Mouse (Mus musculus) thymus, postnatal 25 days (tissue): ENCODE results near the gene Treml2.

Experiments used
- DNase-seq: peaks from one replicate; pipeline ENCODE4 v3.0.0; 2022

Treml2 gene

DNA sequence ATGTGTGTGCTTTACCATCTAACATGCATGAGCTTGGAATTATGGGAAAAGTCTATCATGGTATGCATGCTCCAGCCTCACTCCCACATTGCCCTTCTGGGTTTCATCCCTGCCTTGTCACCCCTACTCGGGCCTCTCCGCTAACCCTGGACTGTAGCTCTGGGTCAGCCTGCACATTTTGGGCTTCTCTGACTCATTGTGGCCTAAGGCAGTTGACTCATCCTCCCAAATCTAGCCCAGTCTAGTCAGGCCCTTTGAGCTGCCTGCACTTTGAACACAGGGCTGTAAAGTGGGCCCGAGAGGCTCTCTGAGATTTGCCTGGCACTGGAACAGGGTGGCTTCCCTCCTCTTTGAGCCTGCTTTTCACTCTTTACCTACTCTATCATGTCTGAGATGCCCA is 56.5 kb downstream of the Treml2 start:
- DNase-seq, result no peak

DNA sequence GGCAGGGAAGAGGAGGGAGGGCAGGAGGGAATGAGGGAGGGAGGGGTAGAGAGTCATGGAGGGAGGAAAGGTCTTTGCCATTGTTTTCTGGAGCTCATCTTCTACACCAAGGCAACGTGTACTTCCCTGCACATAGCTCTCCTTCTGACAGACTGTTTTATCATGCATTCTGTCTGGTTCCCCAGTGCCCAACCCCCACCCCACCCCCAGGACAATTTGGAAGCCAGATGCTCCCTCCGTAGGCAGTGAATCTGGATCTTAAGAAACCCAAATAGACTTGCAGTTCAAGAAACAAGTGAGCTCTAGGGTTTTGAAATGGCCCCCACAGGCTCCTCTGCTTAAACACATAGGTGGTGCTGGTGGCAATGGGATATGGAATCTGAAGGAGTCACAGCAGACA is 58.6 kb downstream of the Treml2 start:
- DNase-seq, result no peak

DNA sequence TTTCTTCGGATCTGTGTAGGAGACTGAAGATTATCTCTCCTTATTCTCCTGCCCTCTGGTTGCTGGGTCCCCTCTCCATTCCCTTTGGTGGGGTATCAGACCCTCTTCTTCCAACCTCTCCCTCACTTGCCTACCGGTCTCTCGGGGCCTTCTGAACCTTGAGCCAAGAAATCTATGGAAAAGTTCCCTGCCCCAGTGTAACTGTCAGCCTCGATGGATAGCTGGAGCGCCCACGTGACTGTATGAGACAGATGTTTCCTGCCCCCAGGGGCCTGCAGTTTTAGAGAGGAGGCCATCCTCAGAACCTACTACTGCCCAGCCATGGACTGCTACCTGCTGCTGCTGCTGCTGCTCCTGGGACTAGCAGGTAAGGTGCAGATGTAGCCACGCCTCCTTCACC is 60.3 kb downstream of the Treml2 start, which contains the start of gene Treml1:
Treml1 (plus strand) TSS at position 301 of the 400 bp plus-strand sequence.
- no peak for DNase-seq

DNA sequence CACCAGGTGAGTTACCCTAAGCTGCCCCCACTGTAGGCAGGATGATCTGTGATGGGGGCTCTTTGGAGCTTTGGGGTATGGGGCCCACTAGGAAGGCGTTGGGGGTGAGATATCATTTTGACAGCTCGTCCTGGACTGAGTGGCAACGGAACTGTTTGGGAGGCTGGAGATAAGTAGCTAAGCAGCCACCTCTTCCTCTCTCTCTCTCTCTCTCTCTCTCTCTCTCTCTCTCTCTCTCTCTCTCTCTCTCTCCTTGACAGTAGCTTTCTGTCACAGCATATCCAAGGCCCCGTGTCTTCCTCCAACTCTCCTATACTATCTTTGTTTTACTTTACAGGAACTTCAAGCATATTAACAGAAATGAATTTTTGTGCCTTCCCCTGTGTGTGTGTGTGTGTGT is 61.2 kb downstream of the Treml2 start:
- no peak for DNase-seq
